Mouse (Mus musculus): ENCODE data around the gene Plagl2.

Plagl2 gene

DNA sequence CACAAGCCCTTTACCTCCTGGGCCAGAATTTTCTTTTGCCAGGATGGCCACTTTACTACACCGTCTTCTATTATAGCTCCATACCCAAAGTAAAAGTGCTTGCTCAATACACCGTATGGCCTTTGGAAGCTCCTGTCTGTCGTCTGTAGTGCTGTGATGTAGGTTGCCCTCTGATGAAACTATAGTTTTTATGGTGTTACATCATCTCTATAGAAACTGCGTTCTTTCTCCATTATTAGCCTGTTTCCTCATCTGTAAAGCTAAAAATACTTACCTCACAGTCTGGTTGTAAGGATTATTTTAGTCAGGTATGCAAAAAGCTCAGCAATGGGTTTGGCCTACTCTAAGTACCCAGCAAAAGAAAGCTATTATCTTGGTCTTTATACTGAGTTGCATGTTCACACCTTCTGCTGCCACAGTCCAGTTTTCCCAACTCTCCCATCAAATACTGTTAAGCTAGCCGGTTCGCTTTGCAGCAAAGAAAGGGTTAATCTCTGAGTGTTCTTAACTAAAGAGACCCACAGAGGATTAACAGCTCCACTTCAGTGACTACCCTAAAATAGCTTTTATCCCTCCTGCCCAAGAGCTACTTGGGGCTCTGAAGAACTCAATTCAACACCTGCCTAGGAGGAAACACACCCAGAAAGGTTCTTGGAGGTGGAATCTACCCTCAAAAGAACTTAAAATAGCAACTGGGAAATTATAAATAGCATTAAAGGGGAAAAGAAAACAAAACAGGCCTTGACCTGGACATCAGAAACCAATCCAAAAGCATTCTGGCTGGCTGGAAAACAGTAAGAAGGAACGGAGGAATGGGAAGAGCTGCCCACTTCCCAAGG lies 2.0 kb downstream of the Plagl2 start:
- no peak for DNase-seq

DNA sequence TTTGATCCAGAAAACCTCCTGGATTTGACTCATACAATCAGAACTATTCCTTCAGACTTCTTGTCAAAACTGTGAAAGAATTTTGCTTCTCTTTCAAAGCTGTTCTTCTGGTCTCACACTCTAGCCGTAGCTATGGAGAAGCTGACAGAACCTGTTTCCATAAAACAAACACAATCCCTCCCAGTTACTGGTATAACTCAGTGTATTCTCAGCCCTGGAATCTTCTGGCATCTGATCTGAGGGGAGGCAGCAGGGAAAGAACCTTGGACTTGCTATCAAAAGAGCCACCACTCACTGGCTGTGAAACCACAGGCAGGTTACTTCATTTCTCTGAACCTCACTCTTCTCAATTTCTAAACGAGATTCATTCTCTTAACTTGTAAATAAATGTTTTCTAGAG lies 2.8 kb downstream of the Plagl2 start:
- DNase-seq = no peak

DNA sequence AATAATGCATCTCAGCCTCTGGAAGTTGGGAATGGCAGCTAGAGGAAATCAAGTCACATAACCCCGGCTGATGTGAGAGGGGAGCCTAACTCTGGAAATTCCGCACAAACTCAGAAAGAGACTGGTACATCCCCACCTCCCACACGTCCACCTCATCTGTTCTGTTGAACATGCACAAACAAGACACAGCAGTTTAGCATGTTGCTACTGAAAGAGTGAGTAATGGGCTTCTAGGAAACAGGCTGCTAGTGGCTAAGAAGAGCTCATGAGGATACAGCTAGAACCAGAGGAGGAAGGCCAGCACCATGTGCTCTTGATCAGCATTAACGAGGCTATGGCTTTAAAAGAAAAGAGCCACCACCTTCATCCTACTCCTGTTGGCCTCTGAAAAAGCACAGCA lies 3.3 kb downstream of the Plagl2 start:
- no peak for DNase-seq

DNA sequence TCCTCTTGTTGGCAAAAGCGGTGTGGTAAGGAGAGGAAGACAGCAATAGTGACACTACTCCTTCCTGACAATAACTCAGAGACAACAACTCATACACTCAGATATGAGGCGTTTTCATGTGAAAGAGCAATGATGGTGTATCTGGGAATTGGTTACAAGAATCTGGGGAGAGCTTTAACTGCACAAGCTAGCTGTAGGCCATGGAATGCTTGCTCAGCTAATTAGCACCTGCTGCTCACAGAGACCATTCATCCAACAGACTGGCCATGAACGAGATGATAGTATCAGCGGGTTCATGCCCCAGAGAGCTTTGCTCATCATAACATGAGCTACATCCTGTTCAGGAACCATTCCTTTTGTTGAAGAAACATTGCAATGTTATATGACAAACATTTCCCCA lies 4.0 kb downstream of the Plagl2 start:
- no peak for DNase-seq

DNA sequence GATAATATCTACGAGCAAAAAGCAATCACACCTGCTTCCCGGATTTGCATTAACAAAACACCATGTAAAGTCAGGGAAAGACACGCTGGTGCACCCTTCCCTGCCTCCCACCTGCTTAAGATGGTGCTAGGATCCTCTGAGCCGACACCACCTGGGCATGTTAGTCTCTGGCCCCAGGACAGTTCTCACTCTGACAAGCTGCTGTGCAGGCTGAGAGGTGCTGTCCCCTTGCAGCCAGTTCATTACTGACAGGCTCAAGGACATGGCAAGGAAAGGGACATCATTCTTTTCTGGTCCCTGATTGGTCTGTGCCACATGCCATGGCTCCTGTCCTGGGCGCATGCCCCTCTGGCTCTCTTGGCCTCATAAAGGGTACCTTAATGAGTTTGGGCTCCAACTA lies 12.7 kb downstream of the Plagl2 start:
- no peak for DNase-seq

DNA sequence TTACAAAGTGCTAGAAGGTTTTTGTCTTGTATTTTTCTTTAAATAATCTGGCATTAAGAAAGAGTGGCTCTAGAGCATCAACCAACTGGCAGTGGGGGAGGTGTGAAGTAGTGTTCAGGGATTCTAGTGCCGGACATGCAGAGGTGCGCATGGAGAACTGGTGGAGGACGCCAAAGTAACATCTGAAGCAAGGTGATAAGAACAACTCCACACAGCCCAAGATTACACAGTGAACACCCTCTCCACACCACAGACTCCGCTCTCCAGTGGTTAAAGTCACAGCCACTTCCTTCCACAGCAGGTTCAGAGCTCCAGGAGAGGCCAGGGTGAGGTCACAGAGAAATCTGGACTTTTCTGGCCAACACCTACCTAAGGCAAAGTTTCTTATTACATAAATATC lies 13.3 kb downstream of the Plagl2 start:
- no peak for DNase-seq

DNA sequence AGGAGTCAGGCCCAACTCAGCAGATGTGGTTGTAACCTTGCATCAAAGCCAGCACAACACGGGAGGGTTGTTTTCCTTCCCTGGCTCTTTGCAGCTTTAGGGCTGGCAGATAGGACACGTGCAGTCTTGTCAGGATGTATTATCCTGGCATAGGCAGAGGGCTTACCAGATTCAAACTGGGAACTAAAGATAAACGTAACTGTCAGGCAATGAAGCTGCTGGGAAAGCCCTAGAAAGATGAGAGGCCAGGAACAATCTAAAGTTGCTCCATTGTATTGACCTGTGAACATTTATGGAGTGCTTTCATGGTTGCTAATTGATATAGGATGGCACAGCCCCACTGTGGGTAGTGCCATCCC lies 15.7 kb downstream of the Plagl2 start:
- DNase-seq = no peak

DNA sequence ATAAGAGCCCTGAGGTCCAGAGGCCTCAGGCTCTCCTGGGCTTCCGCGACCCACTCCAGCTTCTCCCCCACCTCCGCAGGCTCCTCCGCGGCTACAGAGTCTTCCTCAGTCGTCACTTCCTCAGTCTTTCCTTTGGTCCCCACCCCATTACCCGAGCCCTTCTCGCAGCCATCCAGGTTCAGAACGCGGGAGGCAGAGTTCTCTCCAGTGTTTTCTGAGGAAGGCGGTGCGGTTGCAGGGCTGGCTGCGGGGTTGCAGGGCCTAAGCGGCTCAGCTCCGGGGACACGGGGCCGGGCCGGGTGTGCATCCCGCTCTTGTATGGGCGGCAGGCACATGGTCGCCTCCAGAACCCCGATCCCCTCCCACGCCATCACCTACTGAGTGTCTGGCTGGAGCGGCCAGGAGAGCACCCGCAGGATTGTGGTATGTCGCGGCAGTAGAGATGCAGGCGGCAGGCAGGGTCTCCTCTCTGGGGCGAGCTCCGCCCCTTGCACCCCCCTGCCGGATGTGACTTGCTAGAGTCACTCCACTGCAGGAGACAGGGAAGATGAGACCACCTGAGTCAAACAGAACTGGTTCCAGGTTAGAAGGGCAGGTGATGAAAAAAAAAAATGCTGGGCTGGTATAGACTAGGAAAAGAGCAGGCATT lies 16.2 kb downstream of the Plagl2 start, which contains the start of gene Tspyl3:
Gene Tspyl3 (minus strand): TSS at position 496 of the 649 bp plus-strand sequence.
- DNase-seq = peak; percentile 59

DNA sequence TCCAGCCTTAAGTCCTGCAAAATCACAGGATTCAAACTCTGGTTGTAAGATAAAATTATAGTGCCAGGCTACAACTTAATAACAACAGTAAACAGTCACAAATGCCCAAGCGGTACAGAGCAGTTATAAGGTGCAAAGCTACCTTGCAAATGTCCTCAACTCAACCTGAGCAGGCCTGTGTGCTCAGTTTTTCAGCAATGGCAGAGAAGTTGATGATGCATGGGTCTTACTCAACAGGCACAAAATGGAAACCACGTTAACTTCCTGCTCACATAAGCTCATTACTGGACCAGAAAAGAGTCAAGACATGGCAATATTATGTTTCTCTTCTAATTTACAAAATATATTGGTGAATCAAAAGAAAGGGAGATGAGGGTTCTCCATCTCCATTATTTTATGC lies 18.7 kb downstream of the Plagl2 start:
- no peak for DNase-seq

DNA sequence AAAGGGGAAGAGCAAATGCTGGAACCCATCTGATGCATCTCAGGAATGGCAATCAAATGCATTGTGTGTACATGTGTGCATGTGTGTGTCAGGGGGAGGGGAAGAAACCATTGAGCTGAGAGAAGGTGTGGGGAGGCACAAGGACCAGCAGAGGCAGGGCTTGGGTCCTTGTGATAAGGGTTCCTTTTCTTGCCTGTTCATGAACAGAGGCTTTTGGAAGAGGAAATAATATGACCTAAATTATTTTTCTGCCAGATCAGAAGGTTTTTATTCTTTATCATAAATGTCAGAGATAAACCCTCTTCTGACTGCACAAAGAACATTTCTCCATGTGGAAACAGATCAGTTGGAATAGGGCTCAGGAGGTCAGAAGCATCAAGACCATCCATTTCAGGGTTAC lies 19.1 kb downstream of the Plagl2 start:
- no peak for DNase-seq

DNA sequence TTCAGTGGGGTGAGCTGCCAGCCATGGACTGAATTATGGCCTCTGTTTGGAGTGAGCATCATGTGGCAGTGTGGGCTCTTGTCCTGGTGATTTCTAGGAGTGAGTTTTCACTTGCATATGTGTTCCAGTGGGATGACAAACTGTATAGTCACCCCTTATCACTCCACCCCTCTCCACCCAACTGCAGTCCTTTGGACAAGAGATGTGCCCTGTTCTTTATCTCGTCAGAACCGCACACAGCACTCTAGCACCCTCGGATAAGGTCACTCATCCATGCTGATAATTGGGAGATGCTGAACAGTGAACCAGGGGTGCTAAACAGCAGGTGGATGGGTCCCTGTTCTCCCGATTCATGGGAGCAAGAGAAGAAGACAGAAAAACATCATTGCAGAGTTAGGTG lies 19.6 kb downstream of the Plagl2 start:
- no peak for DNase-seq

DNA sequence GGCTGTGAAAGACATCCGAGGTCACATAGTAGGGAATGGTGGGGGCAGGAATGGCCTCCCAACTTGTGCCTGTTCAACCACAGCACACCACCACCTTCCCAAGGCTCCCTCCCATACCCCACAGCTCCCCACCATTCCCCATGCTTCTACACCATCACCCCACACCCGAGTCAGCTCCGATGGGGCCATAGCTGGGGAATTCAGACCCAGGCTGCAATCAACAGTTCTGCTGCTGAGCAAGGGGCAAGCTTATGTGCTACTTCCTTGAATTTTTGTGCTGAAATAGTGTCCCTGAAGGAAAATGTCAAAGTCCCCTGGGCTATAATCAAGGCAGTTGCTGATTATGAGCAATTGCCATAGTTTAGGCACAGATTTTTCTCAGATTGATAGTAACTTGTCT lies 22.7 kb downstream of the Plagl2 start:
- no peak for DNase-seq

DNA sequence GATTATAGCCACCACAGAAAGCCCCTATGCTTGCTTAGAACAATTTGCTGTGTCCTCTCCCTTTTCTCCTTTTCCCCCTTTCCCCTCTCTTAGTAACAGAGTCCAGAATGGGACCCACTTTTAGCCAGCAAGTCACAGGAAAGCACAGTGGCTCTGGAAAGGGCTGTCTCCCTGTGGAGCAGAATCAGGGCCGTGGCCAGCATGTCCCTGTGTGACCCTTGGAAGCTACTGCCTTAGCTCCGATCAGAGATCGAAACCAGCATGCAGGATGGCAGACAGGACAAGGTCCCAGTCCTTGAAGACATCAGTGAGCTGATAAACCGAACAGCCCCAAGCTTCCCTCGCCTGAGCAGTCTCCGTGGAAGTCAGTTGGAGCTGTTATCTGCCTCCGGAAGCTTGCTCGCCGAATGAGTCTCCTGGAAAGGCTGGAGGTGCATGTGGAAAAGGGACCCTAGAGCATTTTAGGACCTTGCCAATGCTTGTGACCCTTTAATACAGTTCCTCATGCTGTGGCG lies 23.3 kb downstream of the Plagl2 start:
- no peak for DNase-seq

DNA sequence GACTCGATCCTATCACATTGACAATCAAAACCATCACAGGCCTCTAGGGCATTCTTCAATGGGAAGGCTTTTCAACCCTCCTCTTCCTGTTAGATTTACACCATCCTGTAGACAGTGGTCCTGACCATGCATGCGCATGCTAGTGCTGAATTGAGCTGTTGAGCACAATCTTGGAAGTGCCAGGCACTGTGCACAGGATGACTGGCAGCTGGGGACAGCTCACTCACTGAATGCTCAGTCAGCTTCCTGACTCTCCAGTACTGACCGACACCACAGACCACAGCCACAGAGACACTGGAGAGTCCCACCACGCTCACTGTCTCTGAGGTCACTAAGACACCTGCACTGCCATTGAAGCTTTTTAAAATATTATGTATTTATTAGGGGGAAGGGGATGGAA lies 25.8 kb downstream of the Plagl2 start:
- DNase-seq = no peak

DNA sequence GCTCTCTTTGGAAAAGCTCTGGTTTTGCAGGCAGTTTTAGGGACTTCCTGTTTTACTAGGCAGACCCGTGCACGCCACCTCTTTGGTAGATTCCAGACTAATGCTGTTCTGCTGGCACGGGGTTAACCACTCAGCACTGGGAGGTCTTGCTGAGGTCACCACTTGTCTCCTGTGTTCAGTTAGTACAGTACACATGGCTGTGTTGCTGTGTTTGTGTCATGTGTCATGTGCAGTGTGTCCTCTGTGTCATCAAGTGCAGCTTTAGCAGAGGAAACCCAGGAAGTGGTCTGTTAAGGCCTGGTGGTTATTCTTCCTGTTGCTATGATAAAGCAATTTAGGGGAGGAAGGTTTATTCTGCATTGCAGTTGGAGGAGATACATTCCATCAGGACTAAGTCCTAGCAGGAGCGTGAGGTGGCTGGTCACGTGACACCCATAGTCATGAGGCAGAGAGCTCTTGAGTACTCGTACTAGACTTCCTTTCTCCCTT lies 26.4 kb downstream of the Plagl2 start:
- no peak for DNase-seq

DNA sequence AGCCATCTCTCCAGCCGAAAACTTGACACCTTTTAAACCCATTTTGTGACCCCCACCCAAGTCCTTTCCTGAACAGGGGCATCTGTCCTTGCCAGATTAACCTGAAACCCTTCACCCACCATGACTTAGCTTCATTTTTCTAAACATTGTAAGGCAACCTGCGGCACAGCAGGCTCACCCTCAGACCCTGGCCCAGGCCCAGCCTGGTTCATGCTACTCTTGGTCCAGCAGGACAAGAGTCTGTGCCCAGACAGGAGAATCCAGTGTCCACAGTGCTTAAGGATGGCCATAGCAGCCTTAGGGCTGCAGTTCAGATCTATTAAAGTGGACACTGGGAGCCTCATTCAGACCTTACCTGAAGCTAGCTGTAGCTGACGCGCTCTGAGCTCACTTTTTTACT lies 27.9 kb downstream of the Plagl2 start:
- no peak for DNase-seq

DNA sequence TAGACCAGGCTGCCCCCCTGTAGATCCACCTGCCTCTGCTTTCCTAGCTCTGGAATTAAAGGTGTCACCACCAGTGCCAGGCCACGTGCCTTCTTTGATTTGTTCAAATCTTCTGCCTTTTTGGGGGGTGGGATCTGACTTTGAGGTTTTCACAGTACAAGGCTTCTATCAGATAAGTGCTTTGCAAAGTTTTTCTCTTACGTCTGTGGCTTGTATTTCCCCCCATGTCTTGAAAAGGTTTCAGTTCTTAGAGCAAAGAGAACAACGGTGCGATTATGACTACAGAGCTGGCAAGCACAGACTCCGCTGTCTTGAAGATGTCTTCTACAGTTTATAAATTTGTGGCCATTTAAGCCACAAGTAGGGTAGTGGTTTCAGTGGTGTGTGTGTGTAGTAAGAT lies 29.8 kb downstream of the Plagl2 start:
- DNase-seq = no peak

DNA sequence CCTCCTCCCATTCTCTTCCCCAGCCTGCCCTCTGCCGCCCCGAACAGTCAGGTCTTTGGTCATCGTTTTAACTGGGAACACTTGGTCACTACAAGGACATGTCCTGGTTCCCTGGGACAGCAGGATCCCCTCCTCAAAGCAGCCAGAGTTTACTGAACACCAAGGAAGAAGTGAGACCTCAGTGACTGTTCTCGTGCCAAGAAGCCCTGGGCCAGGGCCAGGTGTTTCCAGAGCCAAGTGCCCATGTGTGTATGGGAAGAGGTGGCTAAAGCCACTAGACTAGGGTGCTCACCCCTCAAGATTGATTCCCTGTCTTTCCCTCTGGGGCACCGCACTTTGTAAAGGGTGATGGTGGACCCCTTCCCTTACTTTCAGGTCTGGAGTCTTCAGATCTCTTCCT lies 31.9 kb downstream of the Plagl2 start:
- peak; percentile 31 for DNase-seq

DNA sequence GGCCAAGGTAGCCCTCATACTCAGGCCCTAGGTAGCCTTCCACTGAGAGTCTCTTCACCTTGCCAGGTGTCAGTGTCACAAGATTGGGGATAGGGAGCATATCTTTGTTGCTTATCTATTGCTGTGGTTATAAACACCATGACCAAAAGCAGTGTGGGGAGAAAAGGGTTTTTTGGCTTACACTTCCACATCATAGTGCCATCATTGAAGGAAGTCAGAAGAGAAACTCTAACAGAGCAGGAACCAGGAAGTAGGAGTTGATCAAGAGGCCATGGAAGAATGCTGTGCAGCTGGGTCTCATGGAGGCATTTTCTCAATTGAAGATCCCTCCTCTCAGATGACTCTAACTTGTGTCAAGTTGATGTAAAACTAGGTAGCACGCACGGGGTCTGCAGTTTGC lies 33.1 kb downstream of the Plagl2 start:
- no peak for DNase-seq

DNA sequence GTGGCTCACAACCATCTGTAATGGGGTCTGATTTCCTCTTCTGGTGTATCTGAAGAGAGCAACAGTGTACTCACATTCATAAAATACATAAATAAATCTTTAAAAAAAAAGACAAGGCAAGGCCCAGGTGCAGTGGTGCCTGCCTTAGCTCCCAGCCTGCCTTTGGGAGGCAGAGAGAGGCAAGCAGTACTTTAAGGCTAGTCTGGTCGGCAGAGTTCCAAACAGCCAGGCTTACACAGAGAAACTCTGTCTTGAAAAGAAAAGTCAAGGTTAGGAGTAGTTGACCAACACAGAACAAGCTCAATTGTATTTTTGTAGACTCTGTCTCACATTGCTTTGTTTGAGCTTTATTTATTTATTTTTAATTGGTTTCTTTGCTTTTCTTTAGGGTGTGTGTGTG lies 38.5 kb downstream of the Plagl2 start:
- no peak for DNase-seq

DNA sequence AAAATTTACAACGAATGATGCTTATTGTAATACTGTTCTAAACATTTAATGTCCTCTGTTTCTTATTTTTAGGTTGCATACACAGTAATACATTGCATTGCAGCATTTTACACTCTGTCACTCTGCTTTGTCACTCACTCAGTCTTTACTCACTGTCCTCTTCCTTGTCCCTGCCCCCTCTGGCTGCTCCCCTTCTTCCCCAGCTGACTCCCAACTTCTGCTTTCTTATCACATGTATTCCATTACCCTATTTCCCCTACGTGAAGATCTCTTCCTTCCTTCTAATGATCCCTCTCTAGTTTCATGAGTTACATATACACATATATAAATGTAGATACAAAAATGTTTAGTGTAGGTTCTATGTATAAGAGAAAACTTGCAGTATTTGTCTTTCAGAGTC lies 42.1 kb downstream of the Plagl2 start:
- DNase-seq = no peak

DNA sequence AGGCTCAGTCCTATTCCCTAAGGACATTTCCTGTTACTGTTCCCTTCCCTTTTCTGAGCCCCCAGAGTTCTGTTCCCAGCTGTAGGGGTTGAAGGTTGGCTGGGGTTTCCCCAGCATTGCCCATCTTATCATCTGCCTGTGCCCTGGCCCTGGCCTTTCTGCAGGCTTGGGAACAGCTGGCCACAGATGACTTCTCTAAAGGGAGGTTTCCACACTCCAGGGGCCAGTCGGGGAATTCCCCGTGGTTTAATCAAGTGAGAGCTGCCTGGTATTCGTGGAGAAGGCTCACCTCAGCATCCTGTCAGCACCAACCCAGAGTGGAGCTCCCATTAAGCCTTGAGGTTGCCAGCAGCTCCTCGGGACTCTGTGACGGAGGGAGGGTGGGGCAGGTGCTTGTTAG lies 42.7 kb downstream of the Plagl2 start:
- DNase-seq = no peak

DNA sequence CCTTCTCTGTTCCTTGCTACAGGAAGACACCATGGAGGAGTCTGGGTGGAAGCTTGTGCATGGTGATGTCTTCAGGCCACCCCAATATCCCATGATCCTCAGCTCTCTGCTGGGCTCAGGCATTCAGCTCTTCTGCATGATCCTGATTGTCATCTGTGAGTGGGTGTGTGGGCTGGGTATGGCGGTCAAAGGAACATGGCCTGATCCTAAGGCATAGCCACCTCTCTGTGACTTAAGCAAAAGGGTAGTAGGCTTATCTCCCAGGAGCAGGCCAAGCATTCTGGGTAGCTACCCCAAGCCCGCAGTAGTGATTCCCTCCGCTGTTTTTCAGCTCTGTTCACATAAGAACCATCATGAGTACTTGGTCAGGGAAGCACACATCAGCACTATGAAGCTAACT lies 47.0 kb downstream of the Plagl2 start:
- no peak for DNase-seq

DNA sequence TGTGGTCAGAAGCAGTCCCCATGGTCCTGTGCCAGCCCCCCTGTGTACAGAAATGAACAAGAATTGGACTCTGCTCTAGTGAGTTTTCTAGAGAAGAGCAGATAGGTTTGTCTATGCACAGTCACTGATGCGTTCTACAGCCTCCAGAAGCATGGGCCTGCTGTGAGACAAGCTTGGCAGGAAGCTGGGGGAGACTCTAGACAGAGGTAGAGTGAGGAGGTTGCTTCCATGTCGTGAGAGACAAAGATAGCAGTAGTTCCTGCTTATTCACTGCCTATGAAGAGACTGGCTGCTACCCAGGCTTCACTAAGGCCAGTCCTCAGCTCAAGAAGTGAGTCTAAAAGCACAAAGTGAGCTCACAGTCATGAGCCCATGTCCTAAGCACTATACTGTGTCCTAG lies 50.0 kb downstream of the Plagl2 start:
- DNase-seq = no peak
